Mouse (Mus musculus): ENCODE results near the gene Fggy. TPM values are rescaled to one million over a fixed set of nuclear protein-coding genes. Genes with fewer than 3 reads are reported as not detected.

Gene Fggy
- polyA plus RNA-seq, 1 experiment from 2014 or later, result 9.3 TPM

DNA sequence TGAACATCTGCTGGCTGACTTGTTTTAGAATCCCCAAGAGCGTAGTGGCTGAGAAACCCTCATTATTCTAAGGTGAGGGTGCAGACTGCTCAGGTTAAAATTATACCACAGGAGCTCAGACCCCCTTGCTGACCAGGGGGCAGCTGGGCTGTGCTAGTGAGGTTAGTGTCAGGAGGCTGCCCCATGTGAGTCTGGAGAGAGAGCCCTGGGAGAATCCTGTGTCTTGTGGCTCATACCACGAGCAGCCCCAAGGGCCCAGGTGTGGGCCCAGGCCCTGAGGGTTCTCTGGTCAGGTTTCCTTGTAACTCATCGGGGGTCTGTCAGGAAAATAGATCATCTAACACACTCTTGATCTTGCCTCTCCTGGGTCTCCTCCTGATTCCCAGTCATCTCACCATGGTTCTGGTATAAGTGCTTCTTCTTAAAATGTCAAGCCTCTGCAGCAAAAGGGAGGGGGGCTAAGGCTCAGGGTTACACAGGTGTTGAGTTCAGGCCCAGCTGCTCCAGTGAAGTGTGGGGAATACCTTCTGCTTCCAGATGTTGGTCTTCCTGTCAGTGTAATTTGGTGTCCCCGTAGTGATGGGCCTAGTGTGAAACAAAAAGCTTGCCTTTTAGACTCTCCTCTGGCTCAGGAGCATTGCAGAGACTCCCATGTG, 26.9 kb downstream of the Fggy start:
- Histone ChIP-seq H3K36me3 (ENCODE audit: control insufficient read depth, insufficient read depth, low read length) (no peaks in the 10 kb centered on the region), H3K27ac (ENCODE audit: low read depth, low read length) (no peak overlapping the region), H3K4me2 (ENCODE audit: low read depth, low read length) (no peak overlapping the region), H3K9ac (replicated peaks; ENCODE audit: low read depth, low read length) (no peak overlapping the region), H3K9me3 (ENCODE audit: control insufficient read depth, low read length) (no peaks in the 10 kb centered on the region), H3K4me3 (ENCODE audit: low read depth, low read length) (no peak overlapping the region), H3K27me3 (ENCODE audit: control insufficient read depth, insufficient read depth, low read length) (no peaks in the 10 kb centered on the region), H3K4me1 (ENCODE audit: control insufficient read depth, insufficient read depth, low read length) (no peaks in the 10 kb centered on the region)
- WGBS, result 68% methylated on average over 4 of the region's 4 CpGs
- ATAC-seq (ENCODE audit: low read depth), result no peak

DNA sequence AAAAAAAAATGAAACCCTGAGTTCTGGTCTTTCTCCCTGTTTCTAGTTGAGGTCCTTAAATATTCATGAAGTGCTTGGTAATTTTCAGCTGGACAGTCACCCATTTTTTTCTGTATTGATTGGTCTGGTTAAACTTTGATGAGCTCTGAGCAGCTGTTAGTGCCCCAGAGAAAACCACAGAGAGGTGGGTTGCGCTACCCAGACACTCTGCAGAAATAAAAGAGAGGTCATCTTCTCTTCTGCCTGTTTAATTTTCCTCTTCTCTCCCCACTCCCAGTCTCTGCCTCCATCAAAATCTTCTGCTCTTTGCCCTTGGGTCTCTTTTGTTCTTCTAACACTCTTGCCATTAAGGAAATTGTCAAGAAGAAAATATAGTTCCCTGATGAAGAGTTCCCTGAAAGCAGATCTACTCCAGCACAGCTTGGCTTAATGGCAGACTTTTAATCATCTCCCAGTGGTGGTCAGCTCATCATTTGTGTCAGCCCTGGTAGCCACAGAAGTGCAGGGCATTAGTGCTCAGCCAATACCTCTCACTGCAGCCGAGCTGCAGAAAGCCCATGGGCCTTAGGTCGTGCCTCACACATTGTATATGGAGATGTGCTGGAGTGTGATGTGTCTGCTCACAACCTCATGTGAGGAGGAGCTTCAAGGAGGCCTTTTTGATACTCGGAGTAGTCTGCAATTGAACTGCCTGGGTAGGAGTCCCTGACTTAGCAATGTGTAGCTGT, 29.1 kb downstream of the Fggy start:
- ATAC-seq (ENCODE audit: low read depth), result peak; percentile 70
- Histone ChIP-seq H3K36me3 (ENCODE audit: control insufficient read depth, insufficient read depth, low read length) (no peaks in the 10 kb centered on the region), H3K9me3 (ENCODE audit: control insufficient read depth, low read length) (no peaks in the 10 kb centered on the region), H3K9ac (replicated peaks; ENCODE audit: low read depth, low read length) (no peak overlapping the region), H3K27me3 (ENCODE audit: control insufficient read depth, insufficient read depth, low read length) (no peaks in the 10 kb centered on the region), H3K27ac (ENCODE audit: low read depth, low read length) (no peak overlapping the region), H3K4me1 (ENCODE audit: control insufficient read depth, insufficient read depth, low read length) (no peaks in the 10 kb centered on the region), H3K4me2 (ENCODE audit: low read depth, low read length) (no peak overlapping the region), H3K4me3 (ENCODE audit: low read depth, low read length) (no peak overlapping the region)
- 56% methylated on average over 4 of the region's 4 CpGs for WGBS

DNA sequence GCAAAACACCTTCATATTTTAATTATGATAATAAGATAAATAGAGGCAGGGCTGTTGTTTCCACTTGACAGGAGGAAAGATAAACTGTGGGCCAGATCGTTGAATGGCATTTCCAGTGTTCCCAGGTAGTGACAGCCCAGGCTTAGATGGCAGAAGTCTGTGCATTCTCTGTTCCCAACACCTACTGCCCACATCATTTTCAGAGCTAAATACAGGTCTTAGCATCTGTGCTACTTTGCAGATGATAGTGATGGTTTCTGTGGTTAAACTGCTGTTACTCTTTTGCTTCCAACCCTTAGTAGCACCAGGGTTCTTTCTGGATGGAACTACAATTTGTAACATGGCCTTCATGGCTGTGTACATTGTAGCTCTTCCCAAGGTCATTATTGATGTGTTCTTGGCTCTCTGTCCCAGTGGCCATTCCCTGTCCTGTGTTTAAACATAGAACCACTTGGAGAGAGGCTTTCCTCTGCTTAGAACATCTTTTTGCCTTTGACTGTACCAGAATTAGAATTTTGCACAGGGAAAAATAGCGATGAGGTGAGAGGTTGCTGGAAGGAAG, 31.5 kb downstream of the Fggy start:
- 86% methylated on average over 2 of the region's 2 CpGs for WGBS
- Histone ChIP-seq H3K4me2 (ENCODE audit: low read depth, low read length) (no peak overlapping the region), H3K27me3 (ENCODE audit: control insufficient read depth, insufficient read depth, low read length) (no peaks in the 10 kb centered on the region), H3K4me3 (ENCODE audit: low read depth, low read length) (no peak overlapping the region), H3K9me3 (ENCODE audit: control insufficient read depth, low read length) (no peaks in the 10 kb centered on the region), H3K9ac (replicated peaks; ENCODE audit: low read depth, low read length) (no peak overlapping the region), H3K27ac (ENCODE audit: low read depth, low read length) (no peak overlapping the region), H3K4me1 (ENCODE audit: control insufficient read depth, insufficient read depth, low read length) (no peaks in the 10 kb centered on the region), H3K36me3 (ENCODE audit: control insufficient read depth, insufficient read depth, low read length) (no peaks in the 10 kb centered on the region)
- ATAC-seq (ENCODE audit: low read depth), result no peak

GRCm38 (mm10) chr4:95590878-95591277, 33.6 kb downstream of the Fggy start:
- no peaks in the 10 kb centered on the region for H3K27me3 ChIP-seq (ENCODE audit: control insufficient read depth, insufficient read depth, low read length)
- no peak for ATAC-seq (ENCODE audit: low read depth)
- H3K27ac ChIP-seq (ENCODE audit: low read depth, low read length), result no peak overlapping the region
- 91% methylated on average over 3 of the region's 3 CpGs for WGBS
- no peaks in the 10 kb centered on the region for H3K9me3 ChIP-seq (ENCODE audit: control insufficient read depth, low read length)
- H3K9ac ChIP-seq (replicated peaks; ENCODE audit: low read depth, low read length), result no peak overlapping the region
- H3K36me3 ChIP-seq (ENCODE audit: control insufficient read depth, insufficient read depth, low read length), result no peaks in the 10 kb centered on the region
- no peak overlapping the region for H3K4me2 ChIP-seq (ENCODE audit: low read depth, low read length)
- H3K4me1 ChIP-seq (ENCODE audit: control insufficient read depth, insufficient read depth, low read length), result no peaks in the 10 kb centered on the region
- H3K4me3 ChIP-seq (ENCODE audit: low read depth, low read length), result no peak overlapping the region

DNA sequence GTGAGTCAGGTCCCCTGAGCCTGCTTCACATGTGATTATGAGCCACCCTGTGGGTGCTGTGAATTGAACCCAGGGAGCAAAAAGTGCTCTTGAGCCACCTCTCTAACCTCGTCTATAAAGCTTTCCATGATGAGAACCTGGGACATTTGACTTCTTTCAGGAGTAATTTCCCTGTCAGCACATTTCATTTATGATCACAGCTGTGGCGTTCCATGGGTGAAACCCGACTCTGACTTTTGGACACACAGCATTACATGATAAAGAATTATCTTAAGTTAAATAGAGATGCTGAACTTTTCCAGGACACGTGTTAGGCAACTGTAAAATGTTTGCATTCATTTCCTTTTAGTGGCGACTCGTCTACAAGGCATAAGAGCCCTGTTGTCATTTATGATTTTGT, 39.9 kb downstream of the Fggy start:
- H3K36me3 ChIP-seq (ENCODE audit: control insufficient read depth, insufficient read depth, low read length), result no peaks in the 10 kb centered on the region
- H3K27me3 ChIP-seq (ENCODE audit: control insufficient read depth, insufficient read depth, low read length), result no peaks in the 10 kb centered on the region
- no peaks in the 10 kb centered on the region for H3K9me3 ChIP-seq (ENCODE audit: control insufficient read depth, low read length)
- 77% methylated on average over 6 of the region's 6 CpGs for WGBS
- no peak overlapping the region for H3K4me3 ChIP-seq (ENCODE audit: low read depth, low read length)
- H3K4me2 ChIP-seq (ENCODE audit: low read depth, low read length), result no peak overlapping the region
- no peak overlapping the region for H3K27ac ChIP-seq (ENCODE audit: low read depth, low read length)
- no peak for ATAC-seq (ENCODE audit: low read depth)
- H3K4me1 ChIP-seq (ENCODE audit: control insufficient read depth, insufficient read depth, low read length), result no peaks in the 10 kb centered on the region
- H3K9ac ChIP-seq (replicated peaks; ENCODE audit: low read depth, low read length), result no peak overlapping the region

DNA sequence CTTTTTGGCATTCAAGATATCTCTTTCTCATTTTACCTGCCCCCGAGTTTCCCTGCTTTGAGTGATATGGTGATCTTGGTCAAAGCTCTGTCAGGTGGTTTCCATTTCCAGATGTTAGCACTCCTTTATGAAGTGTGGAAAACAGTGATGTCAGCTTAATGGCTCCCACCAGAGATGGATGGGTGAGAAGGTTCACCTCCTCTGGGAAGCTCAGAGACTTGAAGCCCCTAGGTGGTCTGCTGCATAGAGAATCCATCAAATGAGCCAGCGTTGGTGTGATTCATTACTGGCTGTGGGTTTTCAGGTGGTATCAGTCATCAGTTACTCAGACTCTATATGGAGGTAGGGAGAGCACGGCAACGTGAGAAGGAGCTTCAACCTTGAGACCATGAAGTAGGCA, 44.5 kb downstream of the Fggy start:
- H3K9me3 ChIP-seq (ENCODE audit: control insufficient read depth, low read length), result no peaks in the 10 kb centered on the region
- no peak overlapping the region for H3K4me2 ChIP-seq (ENCODE audit: low read depth, low read length)
- no peak overlapping the region for H3K4me3 ChIP-seq (ENCODE audit: low read depth, low read length)
- no peak overlapping the region for H3K9ac ChIP-seq (replicated peaks; ENCODE audit: low read depth, low read length)
- ATAC-seq (ENCODE audit: low read depth), result no peak
- no peaks in the 10 kb centered on the region for H3K36me3 ChIP-seq (ENCODE audit: control insufficient read depth, insufficient read depth, low read length)
- H3K27me3 ChIP-seq (ENCODE audit: control insufficient read depth, insufficient read depth, low read length), result no peaks in the 10 kb centered on the region
- 87% methylated on average over 4 of the region's 4 CpGs for WGBS
- no peaks in the 10 kb centered on the region for H3K4me1 ChIP-seq (ENCODE audit: control insufficient read depth, insufficient read depth, low read length)
- no peak overlapping the region for H3K27ac ChIP-seq (ENCODE audit: low read depth, low read length)

GRCm38 (mm10) chr4:95603254-95603653, 45.9 kb downstream of the Fggy start:
- no peaks in the 10 kb centered on the region for H3K9me3 ChIP-seq (ENCODE audit: control insufficient read depth, low read length)
- no peaks in the 10 kb centered on the region for H3K27me3 ChIP-seq (ENCODE audit: control insufficient read depth, insufficient read depth, low read length)
- no peak overlapping the region for H3K9ac ChIP-seq (replicated peaks; ENCODE audit: low read depth, low read length)
- H3K4me1 ChIP-seq (ENCODE audit: control insufficient read depth, insufficient read depth, low read length), result no peaks in the 10 kb centered on the region
- H3K4me3 ChIP-seq (ENCODE audit: low read depth, low read length), result no peak overlapping the region
- 70% methylated on average over 1 of the region's 1 CpGs for WGBS
- no peak for ATAC-seq (ENCODE audit: low read depth)
- no peak overlapping the region for H3K4me2 ChIP-seq (ENCODE audit: low read depth, low read length)
- H3K27ac ChIP-seq (ENCODE audit: low read depth, low read length), result no peak overlapping the region
- H3K36me3 ChIP-seq (ENCODE audit: control insufficient read depth, insufficient read depth, low read length), result no peaks in the 10 kb centered on the region

GRCm38 (mm10) chr4:95610663-95611062, 53.4 kb downstream of the Fggy start:
- 100% methylated on average over 1 of the region's 1 CpGs for WGBS
- no peak overlapping the region for H3K4me2 ChIP-seq (ENCODE audit: low read depth, low read length)
- no peaks in the 10 kb centered on the region for H3K9me3 ChIP-seq (ENCODE audit: control insufficient read depth, low read length)
- no peak overlapping the region for H3K4me3 ChIP-seq (ENCODE audit: low read depth, low read length)
- no peaks in the 10 kb centered on the region for H3K36me3 ChIP-seq (ENCODE audit: control insufficient read depth, insufficient read depth, low read length)
- ATAC-seq (ENCODE audit: low read depth), result no peak
- H3K4me1 ChIP-seq (ENCODE audit: control insufficient read depth, insufficient read depth, low read length), result no peaks in the 10 kb centered on the region
- no peak overlapping the region for H3K9ac ChIP-seq (replicated peaks; ENCODE audit: low read depth, low read length)
- H3K27me3 ChIP-seq (ENCODE audit: control insufficient read depth, insufficient read depth, low read length), result no peaks in the 10 kb centered on the region
- H3K27ac ChIP-seq (ENCODE audit: low read depth, low read length), result no peak overlapping the region

- no peak overlapping the region for H3K9ac ChIP-seq (replicated peaks; ENCODE audit: low read depth, low read length)
- ATAC-seq (ENCODE audit: low read depth), result no peak
- H3K4me1 ChIP-seq (ENCODE audit: control insufficient read depth, insufficient read depth, low read length), result no peaks in the 10 kb centered on the region
- WGBS, result 90% methylated on average over 6 of the region's 6 CpGs
- no peaks in the 10 kb centered on the region for H3K36me3 ChIP-seq (ENCODE audit: control insufficient read depth, insufficient read depth, low read length)
- H3K27ac ChIP-seq (ENCODE audit: low read depth, low read length), result no peak overlapping the region
- H3K9me3 ChIP-seq (ENCODE audit: control insufficient read depth, low read length), result no peaks in the 10 kb centered on the region
- H3K4me2 ChIP-seq (ENCODE audit: low read depth, low read length), result no peak overlapping the region
- no peaks in the 10 kb centered on the region for H3K27me3 ChIP-seq (ENCODE audit: control insufficient read depth, insufficient read depth, low read length)
- H3K4me3 ChIP-seq (ENCODE audit: low read depth, low read length), result no peak overlapping the region
Observed at GRCm38 (mm10) chr4:95611390-95611789, 54.1 kb downstream of the Fggy start.

Data from neural tube, embryonic 14.5 days (tissue).